Mouse (Mus musculus) neural tube, postnatal 0 days (tissue): ENCODE results near the gene Olfr247. TPM values are rescaled to one million over a fixed set of nuclear protein-coding genes. Genes with fewer than 3 reads are reported as not detected.

Source experiments
- polyA plus RNA-seq: library from polyadenylated mRNA; unstranded; fragments of >200 nt; fragmentation: Nextera tagmentation; extraction: Ambion mirVana; gene quantifications from 2 replicates; pipeline ENCODE4 v1.2.1, GENCODE M21; 2015

Gene Olfr247
- not detected in 2 replicates for polyA plus RNA-seq

DNA sequence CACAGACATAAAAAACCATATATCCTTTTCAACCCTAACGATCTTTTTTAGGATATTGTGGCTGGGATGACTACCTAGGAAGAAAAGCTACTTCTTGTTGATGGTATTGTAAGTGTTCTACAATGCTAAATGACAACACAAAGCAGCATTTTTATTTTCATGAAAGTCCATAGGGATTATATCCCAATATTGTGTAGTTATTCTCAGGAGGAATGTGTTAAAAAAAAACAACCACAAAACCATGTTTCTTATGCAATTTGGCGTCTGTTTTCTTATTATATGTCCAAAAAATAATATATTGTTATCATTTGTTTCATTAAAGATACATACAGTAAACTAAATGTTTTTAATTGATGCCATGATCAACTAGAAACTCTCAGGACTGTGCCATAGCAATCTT is at the start of gene Olfr247:
Olfr247 (minus strand) TSS at position 101 of the 400 bp plus-strand sequence.

GRCm38 (mm10) chr10:130012321-130012720 is 36.4 kb upstream of the Olfr247 start, which contains the start of gene Olfr820:
Olfr820 (plus strand) TSS chr10:130012621.

GRCm38 (mm10) chr10:129984962-129985361 is 9.0 kb upstream of the Olfr247 start, which contains the start of gene Gm10310:
Gm10310 (minus strand) TSS chr10:129985062.

DNA sequence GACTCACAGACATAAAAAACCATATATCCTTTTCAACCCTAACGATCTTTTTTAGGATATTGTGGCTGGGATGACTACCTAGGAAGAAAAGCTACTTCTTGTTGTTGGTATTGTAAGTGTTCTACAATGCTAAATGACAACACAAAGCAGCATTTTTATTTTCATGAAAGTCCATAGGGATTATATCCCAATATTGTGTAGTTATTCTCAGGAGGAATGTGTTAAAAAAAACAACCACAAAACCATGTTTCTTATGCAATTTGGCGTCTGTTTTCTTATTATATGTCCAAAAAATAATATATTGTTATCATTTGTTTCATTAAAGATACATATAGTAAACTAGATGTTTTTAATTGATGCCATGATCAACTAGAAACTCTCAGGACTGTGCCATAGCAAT is 8.8 kb downstream of the Olfr247 start, which contains the start of gene Olfr819:
Olfr819 (minus strand) TSS at position 101 of the 400 bp plus-strand sequence.

GRCm38 (mm10) chr10:129949000-129949399 is 26.9 kb downstream of the Olfr247 start, which contains the start of gene Olfr818:
Olfr818 (minus strand) TSS chr10:129949100.

Other genes starting within 250 kb of the Olfr247 start
- not detected in 2 replicates for gene Olfr805, start 246.8 kb downstream of the Olfr247 start, polyA plus RNA-seq
- not detected in 2 replicates for gene Olfr806, start 234.2 kb downstream of the Olfr247 start, polyA plus RNA-seq
- not detected in 2 replicates for gene Olfr807, start 218.3 kb downstream of the Olfr247 start, polyA plus RNA-seq
- not detected in 2 replicates for gene Olfr808, start 210.7 kb downstream of the Olfr247 start, polyA plus RNA-seq
- not detected in 2 replicates for gene Olfr809, start 201.5 kb downstream of the Olfr247 start, polyA plus RNA-seq
- not detected in 2 replicates for gene Olfr810, start 181.2 kb downstream of the Olfr247 start, polyA plus RNA-seq
- not detected in 2 replicates for gene Olfr811, start 171.7 kb downstream of the Olfr247 start, polyA plus RNA-seq
- not detected in 2 replicates for gene Olfr812, start 130.0 kb downstream of the Olfr247 start, polyA plus RNA-seq
- gene Olfr813, start 120.8 kb downstream of the Olfr247 start, polyA plus RNA-seq, result not detected in 2 replicates
- not detected in 2 replicates for gene Olfr814, start 96.3 kb downstream of the Olfr247 start, polyA plus RNA-seq
- gene Olfr815, start 70.3 kb downstream of the Olfr247 start, polyA plus RNA-seq, result not detected in 2 replicates
- not detected in 2 replicates for gene Olfr816, start 60.5 kb downstream of the Olfr247 start, polyA plus RNA-seq
- not detected in 2 replicates for gene Olfr818, start 27.0 kb downstream of the Olfr247 start, polyA plus RNA-seq
- not detected in 2 replicates for gene Olfr819, start 8.9 kb downstream of the Olfr247 start, polyA plus RNA-seq
- not detected in 2 replicates for gene Gm10310, start 8.9 kb upstream of the Olfr247 start, polyA plus RNA-seq
- not detected in 2 replicates for gene Olfr820, start 36.5 kb upstream of the Olfr247 start, polyA plus RNA-seq
- gene Olfr821, start 54.2 kb upstream of the Olfr247 start, polyA plus RNA-seq, result not detected in 2 replicates
- gene Olfr822, start 95.1 kb upstream of the Olfr247 start, polyA plus RNA-seq, result not detected in 2 replicates
- gene Olfr823, start 139.2 kb upstream of the Olfr247 start, polyA plus RNA-seq, result not detected in 2 replicates
- gene Olfr824, start 153.9 kb upstream of the Olfr247 start, polyA plus RNA-seq, result not detected in 2 replicates
- not detected in 2 replicates for gene Olfr825, start 190.6 kb upstream of the Olfr247 start, polyA plus RNA-seq
- gene Olfr826, start 208.0 kb upstream of the Olfr247 start, polyA plus RNA-seq, result not detected in 2 replicates
- not detected in 2 replicates for gene Olfr827, start 238.3 kb upstream of the Olfr247 start, polyA plus RNA-seq